Mouse (Mus musculus): ENCODE measurements around the gene Scamp3. TPM values are rescaled to one million over a fixed set of nuclear protein-coding genes. Genes with fewer than 3 reads are reported as not detected.

The Scamp3 gene
- polyA plus RNA-seq, 1 experiment from 2014 or later = 93.9 TPM

DNA sequence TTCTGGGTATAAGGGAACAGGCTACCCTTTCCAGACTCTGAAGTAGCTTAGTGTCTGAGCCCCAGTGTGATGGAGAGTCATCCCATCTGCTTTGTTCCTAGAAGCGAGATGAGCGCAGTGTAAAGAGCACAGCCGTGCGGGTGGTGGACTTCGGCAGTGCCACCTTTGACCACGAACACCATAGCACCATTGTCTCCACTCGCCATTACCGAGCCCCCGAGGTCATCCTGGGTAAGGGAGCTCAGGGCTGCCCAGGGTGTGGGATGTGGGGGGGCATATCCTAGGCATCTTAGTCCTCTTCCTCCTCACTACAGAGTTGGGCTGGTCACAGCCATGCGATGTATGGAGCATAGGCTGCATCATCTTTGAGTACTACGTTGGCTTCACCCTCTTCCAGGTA lies 2.4 kb upstream of the Scamp3 start:
- 96% methylated on average over 11 of the region's 11 CpGs for WGBS
- H3K27ac ChIP-seq (ENCODE audit: low read length) = no peak overlapping the region
- H3K4me1 ChIP-seq (ENCODE audit: control insufficient read depth, insufficient read depth, low read length) = peaks cover 8% of the 10 kb centered on the region
- peaks cover 56% of the 10 kb centered on the region for H3K36me3 ChIP-seq (ENCODE audit: control insufficient read depth, insufficient read depth)
- ATAC-seq (replicated peaks; ENCODE audit: extremely low read depth, insufficient read depth, low FRiP score) = no peak
- no peak overlapping the region for H3K4me2 ChIP-seq (ENCODE audit: low read depth, low read length)
- H3K27me3 ChIP-seq (ENCODE audit: control insufficient read depth, insufficient read depth, low read length) = no peaks in the 10 kb centered on the region
- no peaks in the 10 kb centered on the region for H3K9me3 ChIP-seq (replicated peaks; ENCODE audit: control insufficient read depth, low read length)
- H3K4me3 ChIP-seq (ENCODE audit: low read length) = no peak overlapping the region
- H3K9ac ChIP-seq (ENCODE audit: low read length) = no peak overlapping the region

DNA sequence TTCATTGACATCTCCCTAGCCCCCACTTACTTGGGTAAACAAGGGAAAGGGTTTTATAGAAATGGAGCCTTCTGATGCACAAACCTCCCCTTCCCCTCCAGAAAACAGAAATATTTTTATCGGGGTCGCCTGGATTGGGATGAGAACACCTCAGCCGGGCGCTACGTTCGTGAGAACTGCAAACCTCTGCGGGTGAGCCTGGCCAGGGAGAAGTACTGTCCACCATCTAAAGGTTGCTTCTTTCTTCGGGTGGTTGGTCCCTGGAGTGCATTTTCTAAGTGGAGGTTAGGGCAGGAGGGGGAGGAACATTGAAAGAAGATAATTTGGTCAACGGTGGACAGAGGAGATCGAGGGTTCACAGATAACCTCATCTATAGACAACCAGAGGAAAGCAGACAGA lies 1.7 kb upstream of the Scamp3 start:
- no peak overlapping the region for H3K9ac ChIP-seq (ENCODE audit: low read length)
- no peak overlapping the region for H3K4me2 ChIP-seq (ENCODE audit: low read depth, low read length)
- peaks cover 56% of the 10 kb centered on the region for H3K36me3 ChIP-seq (ENCODE audit: control insufficient read depth, insufficient read depth)
- WGBS = 84% methylated on average over 10 of the region's 10 CpGs
- no peak overlapping the region for H3K27ac ChIP-seq (ENCODE audit: low read length)
- H3K9me3 ChIP-seq (replicated peaks; ENCODE audit: control insufficient read depth, low read length) = no peaks in the 10 kb centered on the region
- no peaks in the 10 kb centered on the region for H3K27me3 ChIP-seq (ENCODE audit: control insufficient read depth, insufficient read depth, low read length)
- peaks cover 8% of the 10 kb centered on the region for H3K4me1 ChIP-seq (ENCODE audit: control insufficient read depth, insufficient read depth, low read length)
- H3K4me3 ChIP-seq (ENCODE audit: low read length) = no peak overlapping the region
- ATAC-seq (replicated peaks; ENCODE audit: extremely low read depth, insufficient read depth, low FRiP score) = no peak

DNA sequence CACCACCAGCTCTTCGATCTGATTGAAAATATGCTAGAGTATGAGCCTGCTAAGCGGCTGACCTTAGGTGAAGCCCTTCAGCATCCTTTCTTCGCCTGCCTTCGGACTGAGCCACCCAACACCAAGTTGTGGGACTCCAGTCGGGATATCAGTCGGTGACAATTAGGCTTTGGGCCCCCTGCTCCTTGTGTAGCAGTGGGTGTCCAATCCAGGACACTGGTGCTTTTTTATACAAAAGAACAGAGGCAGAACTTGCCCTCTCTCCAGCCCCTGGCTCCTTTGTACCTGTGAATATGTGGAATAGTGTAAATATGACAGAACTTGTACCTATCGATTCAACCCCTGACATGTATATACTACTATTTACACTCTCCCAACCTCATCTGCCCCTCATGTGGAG lies 852 bp upstream of the Scamp3 start:
- Histone ChIP-seq H3K36me3 (ENCODE audit: control insufficient read depth, insufficient read depth) (peaks cover 57% of the 10 kb centered on the region), H3K27ac (ENCODE audit: low read length) (no peak overlapping the region), H3K4me3 (ENCODE audit: low read length) (no peak overlapping the region), H3K27me3 (ENCODE audit: control insufficient read depth, insufficient read depth, low read length) (no peaks in the 10 kb centered on the region), H3K4me2 (ENCODE audit: low read depth, low read length) (no peak overlapping the region), H3K4me1 (ENCODE audit: control insufficient read depth, insufficient read depth, low read length) (peaks cover 8% of the 10 kb centered on the region), H3K9me3 (replicated peaks; ENCODE audit: control insufficient read depth, low read length) (no peaks in the 10 kb centered on the region), H3K9ac (ENCODE audit: low read length) (no peak overlapping the region)
- no peak for ATAC-seq (replicated peaks; ENCODE audit: extremely low read depth, insufficient read depth, low FRiP score)
- WGBS = 80% methylated on average over 7 of the region's 7 CpGs

DNA sequence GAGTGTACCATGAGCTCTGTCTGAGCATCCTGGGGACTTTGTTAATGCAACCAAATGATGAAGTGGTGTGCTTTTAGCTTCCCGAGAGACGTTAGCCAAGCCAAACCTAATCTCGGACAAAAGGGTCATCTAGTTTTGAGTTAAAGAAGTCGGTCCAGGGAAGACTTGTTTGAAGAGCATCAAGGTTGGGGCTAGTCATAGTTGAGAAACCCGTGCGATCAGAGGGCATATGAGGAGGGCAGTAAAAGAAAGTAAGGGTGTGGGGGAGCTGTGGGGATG lies 773 bp downstream of the Scamp3 start:
- H3K27me3 ChIP-seq (ENCODE audit: control insufficient read depth, insufficient read depth, low read length) = no peaks in the 10 kb centered on the region
- ATAC-seq (replicated peaks; ENCODE audit: extremely low read depth, insufficient read depth, low FRiP score) = no peak
- no peaks in the 10 kb centered on the region for H3K9me3 ChIP-seq (replicated peaks; ENCODE audit: control insufficient read depth, low read length)
- peak overlapping the region; percentile 73; the same call in 1 of the 2 replicates for H3K27ac ChIP-seq (ENCODE audit: low read length)
- H3K4me3 ChIP-seq (ENCODE audit: low read length) = peak overlapping the region; percentile 82
- peaks cover 55% of the 10 kb centered on the region for H3K36me3 ChIP-seq (ENCODE audit: control insufficient read depth, insufficient read depth)
- WGBS = 7% methylated on average over 6 of the region's 6 CpGs
- H3K9ac ChIP-seq (ENCODE audit: low read length) = peak overlapping the region; percentile 85
- peak overlapping the region; percentile 61 for H3K4me2 ChIP-seq (ENCODE audit: low read depth, low read length)
- H3K4me1 ChIP-seq (ENCODE audit: control insufficient read depth, insufficient read depth, low read length) = peaks cover 14% of the 10 kb centered on the region

DNA sequence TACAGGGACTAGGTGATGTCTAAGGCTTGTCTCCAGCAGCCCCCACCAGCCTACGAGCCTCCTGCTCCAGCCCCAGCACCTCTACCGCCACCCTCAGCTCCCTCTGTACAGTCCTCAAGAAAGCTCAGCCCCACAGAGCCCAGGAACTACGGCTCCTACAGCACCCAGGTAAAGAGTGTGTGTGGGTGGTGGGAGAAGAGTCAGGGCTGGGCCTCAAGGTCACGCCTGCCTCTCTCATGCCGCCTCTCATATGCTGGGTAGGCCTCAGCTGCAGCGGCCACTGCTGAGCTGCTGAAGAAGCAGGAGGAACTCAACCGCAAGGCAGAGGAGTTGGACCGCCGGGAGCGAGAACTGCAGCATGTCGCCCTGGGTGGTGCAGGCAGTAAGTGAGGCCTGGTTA lies 1.8 kb downstream of the Scamp3 start:
- Histone ChIP-seq H3K36me3 (ENCODE audit: control insufficient read depth, insufficient read depth) (peaks cover 46% of the 10 kb centered on the region), H3K4me2 (ENCODE audit: low read depth, low read length) (no peak overlapping the region), H3K4me1 (ENCODE audit: control insufficient read depth, insufficient read depth, low read length) (peaks cover 22% of the 10 kb centered on the region), H3K9me3 (replicated peaks; ENCODE audit: control insufficient read depth, low read length) (no peaks in the 10 kb centered on the region), H3K4me3 (ENCODE audit: low read length) (no peak overlapping the region), H3K9ac (ENCODE audit: low read length) (0 out of 2 replicates have a peak overlapping the region, but pooled peaks have one; percentile 26), H3K27me3 (ENCODE audit: control insufficient read depth, insufficient read depth, low read length) (no peaks in the 10 kb centered on the region), H3K27ac (ENCODE audit: low read length) (no peak overlapping the region)
- WGBS = 83% methylated on average over 11 of the region's 11 CpGs
- ATAC-seq (replicated peaks; ENCODE audit: extremely low read depth, insufficient read depth, low FRiP score) = no peak

DNA sequence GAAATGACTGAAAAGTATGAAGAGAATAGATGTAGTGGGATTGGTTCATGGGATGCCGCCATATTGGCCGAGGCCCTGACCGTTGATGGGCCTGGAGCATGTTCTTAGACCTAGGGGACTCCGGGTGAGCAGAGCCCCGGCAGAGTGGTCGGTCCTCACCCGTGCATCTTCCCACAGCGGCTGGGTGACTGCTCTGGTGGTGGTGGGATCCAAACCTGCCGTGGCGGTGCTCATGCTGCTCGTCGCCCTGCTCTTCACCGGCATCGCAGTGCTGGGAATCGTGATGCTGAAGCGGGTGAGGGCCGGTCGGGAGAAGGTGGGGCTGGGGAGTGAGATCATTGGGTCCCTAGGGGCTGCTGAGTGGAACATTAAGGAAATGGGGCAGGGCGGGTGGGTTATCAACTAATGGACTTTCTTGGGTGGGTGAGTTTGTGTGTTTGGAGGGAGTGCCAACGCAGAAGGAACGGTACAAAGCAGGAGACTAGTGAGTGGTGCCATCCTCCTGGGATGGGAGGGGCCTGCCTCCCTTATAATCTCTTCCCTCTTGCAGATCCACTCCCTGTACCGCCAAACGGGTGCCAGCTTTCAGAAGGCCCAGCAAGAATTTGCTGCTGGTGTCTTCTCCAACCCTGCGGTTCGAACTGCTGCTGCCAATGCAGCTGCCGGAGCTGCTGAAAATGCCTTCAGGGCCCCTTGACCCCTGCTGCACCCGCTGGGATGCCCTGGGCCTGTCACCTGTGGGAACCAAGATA lies 4.7 kb downstream of the Scamp3 start:
- Histone ChIP-seq H3K9me3 (replicated peaks; ENCODE audit: control insufficient read depth, low read length) (no peaks in the 10 kb centered on the region), H3K4me1 (ENCODE audit: control insufficient read depth, insufficient read depth, low read length) (peaks cover 25% of the 10 kb centered on the region), H3K9ac (ENCODE audit: low read length) (no peak overlapping the region), H3K4me2 (ENCODE audit: low read depth, low read length) (no peak overlapping the region), H3K36me3 (ENCODE audit: control insufficient read depth, insufficient read depth) (peaks cover 27% of the 10 kb centered on the region; the same call in 1 of the 2 replicates), H3K27me3 (ENCODE audit: control insufficient read depth, insufficient read depth, low read length) (no peaks in the 10 kb centered on the region), H3K4me3 (ENCODE audit: low read length) (no peak overlapping the region), H3K27ac (ENCODE audit: low read length) (peak overlapping the region; percentile 20; the same call in 1 of the 2 replicates)
- no peak for ATAC-seq (replicated peaks; ENCODE audit: extremely low read depth, insufficient read depth, low FRiP score)
- WGBS = 89% methylated on average over 27 of the region's 27 CpGs

DNA sequence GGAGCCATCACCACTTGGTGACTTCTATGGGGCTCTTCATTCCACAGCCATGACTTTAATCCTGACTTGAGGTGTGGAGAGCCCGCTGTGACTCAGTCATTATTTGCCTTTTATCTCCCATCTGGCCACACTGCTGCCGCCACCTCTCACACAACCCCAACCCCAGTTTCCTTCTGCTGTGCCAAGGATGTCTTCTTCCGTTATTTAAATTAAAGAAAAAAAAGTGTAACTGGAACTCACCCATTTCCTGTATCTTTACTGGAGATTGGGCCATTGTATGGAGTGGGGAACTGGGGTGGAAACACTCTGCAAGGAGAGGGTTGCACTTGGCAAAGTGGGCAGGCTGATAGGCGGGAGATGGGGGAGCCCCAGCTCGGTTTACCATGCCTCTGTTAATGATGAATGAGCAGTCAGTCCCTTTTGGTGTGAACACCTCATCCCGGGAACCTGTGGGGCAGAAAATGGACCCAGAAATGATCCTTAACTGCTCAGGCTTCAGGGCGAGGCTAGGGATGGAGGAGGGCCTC lies 5.3 kb downstream of the Scamp3 start:
- H3K27ac ChIP-seq (ENCODE audit: low read length) = peak overlapping the region; percentile 20; the same call in 1 of the 2 replicates
- no peak for ATAC-seq (replicated peaks; ENCODE audit: extremely low read depth, insufficient read depth, low FRiP score)
- whole genome bisulfite sequencing = 38% methylated on average over 7 of the region's 7 CpGs

DNA sequence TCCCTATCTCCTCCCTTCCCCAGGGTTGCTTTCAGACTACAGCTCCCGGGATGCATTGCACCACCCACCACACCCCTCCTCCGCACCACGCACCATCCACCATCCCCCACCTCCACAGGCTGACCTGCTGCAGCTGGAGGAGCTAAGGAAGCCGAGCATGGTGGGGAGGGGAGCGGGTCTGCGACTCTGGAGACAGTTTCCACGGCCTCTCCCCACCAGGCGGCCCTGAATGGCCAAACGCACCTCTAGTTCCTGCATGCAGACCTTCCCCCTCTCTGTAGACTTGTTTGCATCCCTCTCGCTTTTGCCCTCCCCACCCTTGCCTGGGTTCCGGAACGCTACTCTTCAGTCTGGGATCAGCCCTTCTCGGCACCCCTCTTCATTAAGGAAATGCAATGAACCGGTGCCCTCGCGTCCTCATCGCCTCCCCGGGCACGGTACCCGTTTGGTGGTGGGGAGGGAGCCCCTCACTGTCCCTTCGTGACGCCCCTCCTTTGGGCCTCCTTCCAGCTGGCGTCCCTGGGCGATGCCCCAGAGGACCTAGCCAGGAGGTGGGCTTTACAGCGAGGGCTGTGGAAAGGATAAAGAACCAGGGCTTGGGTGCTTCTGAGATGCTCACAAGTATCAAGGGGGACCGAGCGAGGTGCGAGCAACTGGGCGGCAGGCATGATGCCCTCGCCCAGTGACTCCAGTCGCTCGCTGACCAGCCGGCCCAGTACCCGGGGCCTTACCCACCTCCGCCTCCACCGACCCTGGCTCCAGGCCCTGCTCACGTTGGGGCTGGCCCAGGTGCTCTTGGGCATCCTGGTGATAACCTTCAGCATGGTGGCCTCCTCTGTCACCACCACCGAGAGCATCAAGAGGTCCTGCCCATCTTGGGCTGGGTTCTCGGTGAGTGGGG lies 6.0 kb downstream of the Scamp3 start, which contains the start of gene Fam189b:
Fam189b (plus strand) TSS at position 86 of the 901 bp plus-strand sequence.
- Histone ChIP-seq H3K4me3 (ENCODE audit: low read length) (peak within 1 kb of the TSS; percentile 85), H3K27me3 (ENCODE audit: control insufficient read depth, insufficient read depth, low read length) (no peaks in the 10 kb centered on the region), H3K27ac (ENCODE audit: low read length) (peak within 1 kb of the TSS; percentile 76), H3K4me1 (ENCODE audit: control insufficient read depth, insufficient read depth, low read length) (peaks cover 22% of the 10 kb centered on the region), H3K9me3 (replicated peaks; ENCODE audit: control insufficient read depth, low read length) (no peaks in the 10 kb centered on the region), H3K36me3 (ENCODE audit: control insufficient read depth, insufficient read depth) (peaks cover 27% of the 10 kb centered on the region; the same call in 1 of the 2 replicates), H3K4me2 (ENCODE audit: low read depth, low read length) (peak within 1 kb of the TSS; percentile 99), H3K9ac (ENCODE audit: low read length) (peak within 1 kb of the TSS; percentile 90)
- WGBS = 5% methylated on average over 39 of the region's 39 CpGs
- ATAC-seq (replicated peaks; ENCODE audit: extremely low read depth, insufficient read depth, low FRiP score) = peak; percentile 93

More for the DNA sequence above, 5.3 kb downstream of the Scamp3 start:
- Histone ChIP-seq H3K4me3 (ENCODE audit: low read length) (peak overlapping the region; percentile 85), H3K4me1 (ENCODE audit: control insufficient read depth, insufficient read depth, low read length) (peaks cover 25% of the 10 kb centered on the region), H3K36me3 (ENCODE audit: control insufficient read depth, insufficient read depth) (peaks cover 27% of the 10 kb centered on the region; the same call in 1 of the 2 replicates), H3K9me3 (replicated peaks; ENCODE audit: control insufficient read depth, low read length) (no peaks in the 10 kb centered on the region), H3K9ac (ENCODE audit: low read length) (no peak overlapping the region), H3K27me3 (ENCODE audit: control insufficient read depth, insufficient read depth, low read length) (no peaks in the 10 kb centered on the region), H3K4me2 (ENCODE audit: low read depth, low read length) (peak overlapping the region; percentile 99)
